Mouse (Mus musculus): Measurements from ENCODE around the gene Hmgn5.

Hmgn5 gene

GRCm38 (mm10) chrX:109013283-109013682 lies at the start of gene Hmgn5:
TSS of gene Hmgn5 (minus strand) at chrX:109013404.
- peak; percentile 94 to 96 for DNase-seq

GRCm38 (mm10) chrX:109047773-109048172 lies 34.6 kb upstream of the Hmgn5 start:
- no peak for DNase-seq

GRCm38 (mm10) chrX:109026224-109026623 lies 13.0 kb upstream of the Hmgn5 start:
- DNase-seq = no peak

GRCm38 (mm10) chrX:109020858-109021257 lies 7.7 kb upstream of the Hmgn5 start:
- no peak for DNase-seq

- DNase-seq = no peak
Measured at GRCm38 (mm10) chrX:109014166-109014565, 962 bp upstream of the Hmgn5 start.

GRCm38 (mm10) chrX:109013686-109014085 lies 482 bp upstream of the Hmgn5 start:
- peak; percentile 64 to 65 for DNase-seq

GRCm38 (mm10) chrX:109012371-109013031 lies 703 bp downstream of the Hmgn5 start:
- DNase-seq = peak; percentile 74 to 75

GRCm38 (mm10) chrX:109011611-109012185 lies 1.5 kb downstream of the Hmgn5 start:
- DNase-seq = peak; percentile 5 to 7

- no peak for DNase-seq
Measured at GRCm38 (mm10) chrX:109001277-109001676, 11.9 kb downstream of the Hmgn5 start.

Measured in cerebellum, postnatal 10 days (tissue).